Mouse (Mus musculus) cerebellum, adult 2 months (tissue): ENCODE measurements at regions not wholly inside any gene's neighbourhood (a gene's known extent, or its start where the extent isn't known, plus 50 kb on each side); places are given as distances from the start of the nearest gene placed in this dataset.

Experiments used
- CTCF ChIP-seq: fragments of 200-500 bp; IDR thresholded peaks from 2 replicates; pipeline ENCODE4 v1.5.1; 2011; ENCODE audit warnings: low read depth, mild to moderate bottlenecking, control low read depth, low read length, moderate library complexity, borderline replicate concordance; ENCODE audit not compliant: insufficient read depth
- POLR2A ChIP-seq: fragments of 200-500 bp; IDR thresholded peaks from 2 replicates; pipeline ENCODE4 v1.6.1; 2011; ENCODE audit warnings: low read length, control low read depth, borderline replicate concordance; ENCODE audit not compliant: insufficient read depth

GRCm38 (mm10) chr9:79037054-79037453 is 421.7 kb downstream of the Cd109 start:
- TF ChIP-seq CTCF: no peak
- TF ChIP-seq POLR2A: no peak
